13 mouse cellular contexts compared by ENCODE assay signal in genomic region chr4:3165046-3165445, GRCm38 (mm10). TPM values are rescaled to one million over a fixed set of nuclear protein-coding genes. Genes with fewer than 3 reads are reported as not detected.
DNase-seq lines count a peak whose midpoint lies in the region; ATAC-seq and TF ChIP-seq lines count a peak whose summit lies in the region.
"Had no signal": no experiment of that assay in that cellular context is flagged by ENCODE, and none has a peak within 500 bp of the region (broad histone marks: within the 10 kb centered on the region; RNA-seq: fewer than 3 reads in every experiment).

No protein-coding gene starts in this region.

- H3K36me3 ChIP-seq in midbrain, embryonic 14.5 days (ENCODE audit: control insufficient read depth, insufficient read depth, low read length), result no peaks in the 10 kb centered on the region
- H3K36me3 ChIP-seq in midbrain, embryonic 15.5 days (replicated peaks), result no peaks in the 10 kb centered on the region
- H3K36me3 ChIP-seq in limb, embryonic 10.5 days, result no peaks in the 10 kb centered on the region
- H3K36me3 ChIP-seq: heart, embryonic 13.5 days; stomach, embryonic 15.5 days had no signal

- no peaks in the 10 kb centered on the region for H3K27me3 ChIP-seq in midbrain, embryonic 14.5 days (ENCODE audit: control insufficient read depth, insufficient read depth, low read length)
- H3K27me3 ChIP-seq in midbrain, embryonic 15.5 days (replicated peaks), result no peaks in the 10 kb centered on the region
- H3K27me3 ChIP-seq in limb, embryonic 10.5 days (ENCODE audit: low read depth, poor library complexity, severe bottlenecking), result no peaks in the 10 kb centered on the region
- H3K27me3 ChIP-seq: heart, embryonic 13.5 days; stomach, embryonic 15.5 days had no signal

- peak; percentile 46 for DNase-seq in gastrocnemius, postnatal 14 days
- no peak for DNase-seq in gastrocnemius, adult 8-10 months (ENCODE audit: low spot score in 2 of 2)
- DNase-seq in midbrain, embryonic 14.5 days, result peak; percentile 2
- DNase-seq in brain, embryonic 14.5 days (ENCODE audit: low read depth), result peak; percentile 2
- DNase-seq in limb, embryonic 10.5 days (ENCODE audit: low spot score), result peak; percentile 30
- DNase-seq in layer of hippocampus, adult 18-20 months (ENCODE audit: low spot score in 2 of 2), result no peak
- no peak for DNase-seq in ovary, postnatal 14 days (ENCODE audit: low spot score)
- DNase-seq: kidney, adult 18-20 months had no signal

- no peaks in the 10 kb centered on the region for H3K4me1 ChIP-seq in midbrain, embryonic 14.5 days (ENCODE audit: control insufficient read depth, insufficient read depth, low read length)
- no peaks in the 10 kb centered on the region for H3K4me1 ChIP-seq in midbrain, embryonic 15.5 days
- no peaks in the 10 kb centered on the region for H3K4me1 ChIP-seq in limb, embryonic 10.5 days
- H3K4me1 ChIP-seq: heart, embryonic 13.5 days; stomach, embryonic 15.5 days had no signal

- no peak for TF ChIP-seq CTCF in brain, embryonic 14.5 days (IDR thresholded peaks at IDR 0.05; ENCODE audit: borderline replicate concordance, extremely low read depth, insufficient read depth, insufficient read length)

- no peak; the same call in 1 of the 2 replicates for ATAC-seq in midbrain, embryonic 14.5 days (ENCODE audit: low FRiP score, low TSS enrichment)
- ATAC-seq in midbrain, embryonic 15.5 days (replicated peaks), result no peak

- intact Hi-C loops in gastrocnemius, postnatal 14 days (cut with DNase I; ENCODE audit: low total_unique reads), result no loop called here

- peaks cover 19% of the 10 kb centered on the region for H3K9me3 ChIP-seq in midbrain, embryonic 14.5 days (ENCODE audit: control insufficient read depth, low read length)
- peaks cover 17% of the 10 kb centered on the region for H3K9me3 ChIP-seq in midbrain, embryonic 15.5 days
- peaks cover 17% of the 10 kb centered on the region for H3K9me3 ChIP-seq in limb, embryonic 10.5 days (replicated peaks)
- H3K9me3 ChIP-seq: stomach, embryonic 15.5 days had no signal

- WGBS in midbrain, embryonic 14.5 days, result 92% methylated on average over 4 of the region's 4 CpGs
- 89% methylated on average over 4 of the region's 4 CpGs for WGBS in midbrain, embryonic 15.5 days
- WGBS in limb, embryonic 10.5 days, result 95% methylated on average over 4 of the region's 4 CpGs

- TF ChIP-seq POLR2A in brain, embryonic 14.5 days (IDR thresholded peaks at IDR 0.05; ENCODE audit: borderline replicate concordance, extremely low read depth, insufficient read depth, insufficient read length, poor library complexity, severe bottlenecking), result no peak

- H3K9ac ChIP-seq in midbrain, embryonic 14.5 days (replicated peaks; ENCODE audit: low read length), result no peak overlapping the region
- no peak overlapping the region for H3K9ac ChIP-seq in midbrain, embryonic 15.5 days
- H3K9ac ChIP-seq: heart, embryonic 13.5 days; stomach, embryonic 15.5 days had no signal

- H3K4me3 ChIP-seq in midbrain, embryonic 14.5 days (replicated peaks; ENCODE audit: low read depth, low read length), result no peak overlapping the region
- H3K4me3 ChIP-seq in midbrain, embryonic 15.5 days, result no peak overlapping the region
- no peak overlapping the region for H3K4me3 ChIP-seq in limb, embryonic 10.5 days
- H3K4me3 ChIP-seq: heart, embryonic 13.5 days; stomach, embryonic 15.5 days had no signal

- H3K4me2 ChIP-seq in midbrain, embryonic 14.5 days (ENCODE audit: low read length), result no peak overlapping the region
- H3K4me2 ChIP-seq in midbrain, embryonic 15.5 days, result no peak overlapping the region
- H3K4me2 ChIP-seq: heart, embryonic 13.5 days; stomach, embryonic 15.5 days had no signal

- H3K27ac ChIP-seq in midbrain, embryonic 14.5 days (replicated peaks; ENCODE audit: low read depth, low read length), result no peak overlapping the region
- H3K27ac ChIP-seq in midbrain, embryonic 15.5 days, result no peak overlapping the region
- no peak overlapping the region for H3K27ac ChIP-seq in limb, embryonic 10.5 days
- H3K27ac ChIP-seq: heart, embryonic 13.5 days; stomach, embryonic 15.5 days had no signal

RNA-seq across cellular contexts. Expression of gene Vmn1r2, which starts 2.1 kb away (rescaled TPM):
- not detected for total RNA-seq in gastrocnemius, postnatal 14 days (2021)
- not detected for total RNA-seq in gastrocnemius, adult 8-10 months (2022)
- polyA plus RNA-seq in midbrain, embryonic 14.5 days (2014; fragmentation: Nextera tagmentation; extraction: Ambion mirVana), result not detected in 2 replicates
- polyA plus RNA-seq in midbrain, embryonic 15.5 days (2015; fragmentation: Nextera tagmentation; extraction: Ambion mirVana), result not detected in 2 replicates
- not detected in 2 replicates for polyA plus RNA-seq in brain, embryonic 14.5 days (2012; rRNA removed)
- not detected in 2 replicates for polyA plus RNA-seq in limb, embryonic 10.5 days (2016; fragmentation: Nextera tagmentation; extraction: Ambion mirVana)
- not detected for total RNA-seq in layer of hippocampus, adult 18-20 months (2021)
- total RNA-seq: adrenal gland, adult 18-20 months had no signal
- polyA plus RNA-seq: cortical plate, adult 2 months; heart, embryonic 13.5 days; stomach, embryonic 15.5 days had no signal

RNA-seq across cellular contexts. Expression of gene Vmn1r3, which starts 20.1 kb away (rescaled TPM):
- not detected for total RNA-seq in gastrocnemius, postnatal 14 days (2021)
- total RNA-seq in gastrocnemius, adult 8-10 months (2022), result not detected
- polyA plus RNA-seq in midbrain, embryonic 14.5 days (2014; fragmentation: Nextera tagmentation; extraction: Ambion mirVana), result not detected in 2 replicates
- not detected in 2 replicates for polyA plus RNA-seq in midbrain, embryonic 15.5 days (2015; fragmentation: Nextera tagmentation; extraction: Ambion mirVana)
- polyA plus RNA-seq in brain, embryonic 14.5 days (2012; rRNA removed), result not detected in 2 replicates
- not detected in 2 replicates for polyA plus RNA-seq in limb, embryonic 10.5 days (2016; fragmentation: Nextera tagmentation; extraction: Ambion mirVana)
- not detected for total RNA-seq in layer of hippocampus, adult 18-20 months (2021)
- total RNA-seq: adrenal gland, adult 18-20 months had no signal
- polyA plus RNA-seq: cortical plate, adult 2 months; heart, embryonic 13.5 days; stomach, embryonic 15.5 days had no signal

Comparison
In these comparisons a context has a peak if more than half of its experiments do, and no peak if none do; other contexts are left out.
1. DNase-seq: peak in gastrocnemius, postnatal 14 days (single experiment), midbrain, embryonic 14.5 days (single experiment), brain, embryonic 14.5 days (single experiment) and limb, embryonic 10.5 days (single experiment); none in gastrocnemius, adult 8-10 months (0 of 2), layer of hippocampus, adult 18-20 months (0 of 2) and ovary, postnatal 14 days (single experiment).